Comparison of ENCODE assay signal across 8 mouse cellular contexts in the genomic region with DNA sequence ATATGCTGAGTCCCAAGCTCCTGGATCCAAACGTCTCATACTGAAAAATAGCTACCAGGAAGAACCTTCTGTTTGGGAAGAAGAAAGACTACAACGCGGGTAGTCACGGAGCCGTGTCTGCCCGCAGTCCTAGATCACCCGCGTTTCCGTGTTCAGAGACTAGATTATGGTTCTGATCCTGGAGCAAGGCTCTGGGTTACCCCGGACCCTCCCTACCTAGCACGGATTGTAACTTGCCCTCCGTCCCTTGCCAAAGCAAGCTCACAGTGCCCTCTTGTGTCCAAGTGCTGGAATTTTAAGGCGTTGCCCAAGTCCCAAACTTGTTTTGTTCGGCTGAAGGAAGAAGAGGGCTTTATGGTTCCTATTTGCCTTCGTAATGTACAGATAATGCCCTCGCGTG. TPM values are rescaled to one million over a fixed set of nuclear protein-coding genes. Genes with fewer than 3 reads are reported as not detected.
A peak's percentile ranks its signal among the peaks of the same experiment; 100 is the strongest.
DNase-seq lines count a peak whose midpoint lies in the region; ATAC-seq lines count a peak whose summit lies in the region.

No protein-coding gene starts in this region.

- H3K36me3 ChIP-seq in hindbrain, embryonic 12.5 days: no peaks in the 10 kb centered on the region

- no peak overlapping the region for H3K4me3 ChIP-seq in hindbrain, embryonic 12.5 days

- peaks cover 20% of the 10 kb centered on the region for H3K4me1 ChIP-seq in hindbrain, embryonic 12.5 days

- 0 out of 2 replicates have a peak overlapping the region, but pooled peaks have one; percentile 8 for H3K9ac ChIP-seq in hindbrain, embryonic 12.5 days

- ATAC-seq in hindbrain, embryonic 12.5 days (ENCODE audit: low FRiP score): no peak
- ATAC-seq in erythroblast, adult 5-6 weeks (replicated peaks; ENCODE audit: low FRiP score, poor library complexity, severe bottlenecking): no peak

- H3K27ac ChIP-seq in hindbrain, embryonic 12.5 days: no peak overlapping the region

- H3K4me2 ChIP-seq in hindbrain, embryonic 12.5 days (replicated peaks): peak overlapping the region; percentile 93

- peaks cover 19% of the 10 kb centered on the region for H3K27me3 ChIP-seq in hindbrain, embryonic 12.5 days

- peak; percentile 90 for DNase-seq in ZHBTc4 (ENCODE audit: low read depth, low spot score)
- DNase-seq in cerebellum, adult 9-11 months: peak; percentile 36
- DNase-seq in frontal cortex, postnatal 14 days (ENCODE audit: low spot score in 2 of 2): peak; percentile 38 to 74
- DNase-seq in layer of hippocampus, postnatal 10 days (ENCODE audit: low spot score in 2 of 2): peak; percentile 77 to 79
- peak; percentile 90 for DNase-seq in lung, postnatal 10 days
- DNase-seq in retina, postnatal 1 day: peak; percentile 90

- H3K9me3 ChIP-seq in hindbrain, embryonic 12.5 days (replicated peaks): no peaks in the 10 kb centered on the region

- WGBS in hindbrain, embryonic 12.5 days: 2% methylated on average over 17 of the region's 17 CpGs

RNA-seq across cellular contexts. Expression of a gene that starts 1.9 kb away (rescaled TPM):
- polyA plus RNA-seq in hindbrain, embryonic 12.5 days (2016; fragmentation: Nextera tagmentation; extraction: Ambion mirVana): 6.6 and 7.0 TPM in 2 replicates
- 10 to 100 TPM; 19.5 to 29.5 TPM for total RNA-seq in layer of hippocampus, postnatal 10 days (2021)
- not detected in 2 replicates for total RNA-seq in erythroblast, adult 5-6 weeks (2015; ENCODE audit: low replicate concordance)
- 0.14 TPM in 1 of 2 replicates, not detected in the other for total RNA-seq in erythroblast, adult 5-6 weeks (2017; ENCODE audit: low replicate concordance)

Comparison
In these comparisons a context has a peak if more than half of its experiments do, and no peak if none do; other contexts are left out.
1. DNase-seq: peak in every context shown above with its lines; median percentile 90 in ZHBTc4; 90 in lung, postnatal 10 days; 90 in retina, postnatal 1 day; 78 in layer of hippocampus, postnatal 10 days; 56 in frontal cortex, postnatal 14 days; 36 in cerebellum, adult 9-11 months.
2. RNA of a gene that starts 1.9 kb away (total RNA-seq): 19.5 to 29.5 TPM in layer of hippocampus, postnatal 10 days; 0.14 TPM in erythroblast, adult 5-6 weeks; every median in the first group is over 10 times any median in the second.